Mouse (Mus musculus) small intestine, adult 2 months (tissue): ENCODE data around the gene Ipp. TPM values are rescaled to one million over a fixed set of nuclear protein-coding genes. Genes with fewer than 3 reads are reported as not detected.
A peak's percentile ranks its signal among the peaks of the same experiment; 100 is the strongest.

Experiments used
- H3K27ac ChIP-seq: fragments of 200-500 bp; 2 replicates; pipeline ENCODE4 v1.5.1; 2012; ENCODE audit warnings: low read depth, low read length, control low read depth, inconsistent platforms; ENCODE audit not compliant: insufficient read depth
- H3K27me3 ChIP-seq: fragments of 200-500 bp; 2 replicates; pipeline ENCODE4 v1.6.1; 2012; ENCODE audit warnings: mild to moderate bottlenecking, moderate library complexity, low read length, inconsistent platforms; ENCODE audit not compliant: control insufficient read depth, insufficient read depth
- H3K36me3 ChIP-seq: fragments of 200-500 bp; 2 replicates; pipeline ENCODE4 v1.6.1; 2012; ENCODE audit warnings: mild to moderate bottlenecking, low read length, control low read depth, inconsistent platforms; ENCODE audit not compliant: control insufficient read depth, insufficient read depth
- H3K4me1 ChIP-seq: fragments of 200-500 bp; 2 replicates; pipeline ENCODE4 v1.6.1; 2012; ENCODE audit warnings: low read length, inconsistent platforms, mixed read lengths; ENCODE audit not compliant: control insufficient read depth, insufficient read depth, insufficient read length
- H3K4me3 ChIP-seq: fragments of 200-500 bp; 2 replicates; pipeline ENCODE4 v1.5.1; 2012; ENCODE audit warnings: low read depth, mild to moderate bottlenecking, control low read depth, inconsistent platforms, low read length, moderate library complexity
- CTCF ChIP-seq: fragments of 200-500 bp; IDR thresholded peaks from 2 replicates; pipeline ENCODE4 v1.5.1; 2012; ENCODE audit warnings: low read depth, mild to moderate bottlenecking, control low read depth, inconsistent platforms, low read length, moderate library complexity, mixed read lengths; ENCODE audit not compliant: insufficient replicate concordance, insufficient read length; ENCODE audit errors: extremely low read depth
- POLR2A ChIP-seq: fragments of 200-500 bp; IDR thresholded peaks from 2 replicates; pipeline ENCODE4 v1.6.1; 2012; ENCODE audit warnings: low read depth, mild to moderate bottlenecking, control low read depth, inconsistent platforms, low read length, moderate library complexity
- WGBS: fragments of 180-500 bp; shearing (Covaris S2); methylation state at CpG from one replicate; pipeline ENCODE4 v1.1.7; 2018; 5-methylcytosine and 5-hydroxymethylcytosine counted together
- polyA plus RNA-seq: library from polyadenylated mRNA; depleted of rRNA; stranded (reverse); fragments of >200 nt; gene quantifications from 2 replicates; pipeline ENCODE4 v1.2.3, GENCODE M21; 2012; rRNA removed

Ipp gene
- 0.29 and 1.1 TPM in 2 replicates for polyA plus RNA-seq

DNA sequence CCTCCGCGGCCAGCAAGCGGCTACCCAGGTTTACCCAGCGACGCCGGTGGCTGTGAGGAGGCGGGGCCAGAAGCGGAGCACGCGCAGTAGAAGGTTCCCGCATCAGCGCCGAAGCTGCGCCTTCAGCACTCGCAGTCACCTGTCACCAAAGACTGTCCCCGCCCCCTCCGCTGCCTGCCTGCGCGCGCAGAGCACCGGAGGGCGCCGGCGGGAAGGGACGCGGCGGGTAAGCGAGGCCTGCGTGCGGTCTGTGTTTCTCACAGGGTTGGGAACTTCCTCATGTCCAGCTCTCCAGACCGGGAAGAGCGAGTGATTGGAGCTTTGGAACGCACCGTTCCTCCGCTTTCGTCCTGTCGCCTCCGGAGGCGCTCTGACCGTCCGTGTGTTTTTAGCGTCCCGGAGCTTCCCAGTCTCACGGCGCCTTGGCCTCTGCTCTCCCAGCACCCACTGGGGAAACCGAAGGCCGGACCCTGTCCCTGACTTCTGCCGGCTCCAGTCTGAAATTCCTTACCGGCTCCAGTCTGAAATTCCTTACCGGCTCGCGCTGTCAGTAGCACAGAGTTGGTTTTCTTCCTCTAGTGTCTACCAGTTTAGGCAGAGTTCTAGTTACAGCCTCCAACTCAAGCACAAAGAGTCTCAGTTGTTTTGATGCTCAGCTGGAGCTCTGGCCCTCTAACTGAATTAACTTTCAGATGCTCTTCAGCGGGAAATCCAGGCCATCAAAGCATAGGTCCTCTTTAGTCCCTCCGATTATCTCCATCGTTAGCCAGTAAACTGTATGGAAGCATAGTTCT is at the start of gene Ipp:
Gene Ipp, plus strand, starts transcription at position 125 of the 794 bp plus-strand sequence.
- peak; percentile 24; the same call in 1 of the 2 replicates for TF ChIP-seq CTCF
- peak; percentile 88 for TF ChIP-seq POLR2A
- H3K27ac ChIP-seq = peak within 1 kb of the TSS; percentile 76
- no peaks in the 10 kb centered on the region for H3K27me3 ChIP-seq
- H3K4me1 ChIP-seq = no peaks in the 10 kb centered on the region
- WGBS = under 1% methylated on average over 55 of the region's 55 CpGs
- peak within 1 kb of the TSS; percentile 67 for H3K4me3 ChIP-seq
- H3K36me3 ChIP-seq = peaks cover 2% of the 10 kb centered on the region; the same call in 1 of the 2 replicates

DNA sequence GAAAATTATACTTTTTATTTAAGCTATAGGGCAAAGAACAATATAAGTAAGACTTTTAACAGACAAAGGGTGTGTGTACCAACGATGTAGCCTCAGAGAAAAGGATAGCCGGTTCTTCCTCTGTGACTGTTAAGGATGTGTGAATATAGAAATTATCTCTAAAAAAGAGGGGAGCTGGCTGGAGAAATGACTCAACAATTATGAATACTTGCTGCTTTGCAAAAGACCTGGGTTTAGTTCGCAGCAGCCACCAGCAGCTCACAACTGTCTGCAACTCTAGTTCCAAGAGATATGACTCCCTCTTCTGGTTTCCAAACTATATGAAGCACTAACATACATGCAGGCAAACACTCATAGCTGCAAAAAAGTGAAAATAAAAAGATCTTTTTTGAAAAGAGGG is 45.4 kb upstream of the Ipp start:
- H3K4me1 ChIP-seq = peaks cover 8% of the 10 kb centered on the region; the same call in 1 of the 2 replicates
- H3K36me3 ChIP-seq = no peaks in the 10 kb centered on the region
- no peaks in the 10 kb centered on the region for H3K27me3 ChIP-seq
- WGBS = 91% methylated on average over 3 of the region's 3 CpGs
- no peak for TF ChIP-seq POLR2A
- H3K4me3 ChIP-seq = no peak overlapping the region
- no peak overlapping the region for H3K27ac ChIP-seq

DNA sequence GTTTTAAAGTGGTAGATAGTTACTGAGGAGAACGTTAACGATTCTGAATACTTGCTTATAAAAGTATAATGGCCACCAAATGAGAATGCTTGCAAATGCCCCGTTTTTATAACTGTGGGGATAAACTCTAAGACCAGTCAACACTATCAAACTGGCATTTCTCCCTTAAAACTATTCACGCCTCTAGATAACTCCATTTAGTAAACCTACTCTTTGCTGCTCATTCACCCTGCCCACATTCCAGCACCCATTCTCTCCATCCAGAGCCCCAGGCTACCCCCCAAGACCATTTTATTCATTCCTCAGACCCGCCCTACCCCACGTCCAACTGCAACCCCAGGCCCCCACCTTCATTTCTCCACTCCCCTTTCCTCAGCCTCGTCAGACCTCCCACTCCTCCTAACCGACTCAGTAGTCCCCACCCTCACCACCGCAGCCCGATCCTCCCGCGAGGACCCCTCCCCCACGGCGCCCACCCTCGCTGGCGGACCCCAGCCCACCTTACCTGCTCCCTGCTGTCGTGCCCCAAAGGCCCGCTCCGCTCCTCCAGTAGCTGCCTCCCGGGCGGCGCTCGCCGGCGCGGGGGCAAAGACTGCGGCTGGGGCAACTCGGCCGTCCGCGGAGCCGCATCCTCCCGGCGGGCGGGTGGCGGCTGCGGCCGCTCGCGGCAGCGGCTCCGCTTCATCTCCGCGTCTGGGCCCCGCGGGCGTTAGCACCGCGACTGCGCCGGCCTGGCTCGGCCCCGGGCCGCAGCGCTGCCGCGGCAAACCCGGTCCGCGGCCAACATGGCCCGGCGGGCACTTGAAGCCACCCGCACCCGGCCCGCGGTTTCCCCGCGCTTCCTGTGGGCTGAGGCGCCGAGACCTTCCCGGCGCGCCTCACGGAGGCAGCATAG is 43.9 kb upstream of the Ipp start:
- no peaks in the 10 kb centered on the region for H3K27me3 ChIP-seq
- H3K27ac ChIP-seq = peak overlapping the region; percentile 64
- peaks cover 8% of the 10 kb centered on the region; the same call in 1 of the 2 replicates for H3K4me1 ChIP-seq
- peak overlapping the region; percentile 83 for H3K4me3 ChIP-seq
- no peaks in the 10 kb centered on the region for H3K36me3 ChIP-seq
- TF ChIP-seq POLR2A = no peak
- TF ChIP-seq CTCF = no peak
- WGBS = 1% methylated on average over 74 of the region's 74 CpGs

DNA sequence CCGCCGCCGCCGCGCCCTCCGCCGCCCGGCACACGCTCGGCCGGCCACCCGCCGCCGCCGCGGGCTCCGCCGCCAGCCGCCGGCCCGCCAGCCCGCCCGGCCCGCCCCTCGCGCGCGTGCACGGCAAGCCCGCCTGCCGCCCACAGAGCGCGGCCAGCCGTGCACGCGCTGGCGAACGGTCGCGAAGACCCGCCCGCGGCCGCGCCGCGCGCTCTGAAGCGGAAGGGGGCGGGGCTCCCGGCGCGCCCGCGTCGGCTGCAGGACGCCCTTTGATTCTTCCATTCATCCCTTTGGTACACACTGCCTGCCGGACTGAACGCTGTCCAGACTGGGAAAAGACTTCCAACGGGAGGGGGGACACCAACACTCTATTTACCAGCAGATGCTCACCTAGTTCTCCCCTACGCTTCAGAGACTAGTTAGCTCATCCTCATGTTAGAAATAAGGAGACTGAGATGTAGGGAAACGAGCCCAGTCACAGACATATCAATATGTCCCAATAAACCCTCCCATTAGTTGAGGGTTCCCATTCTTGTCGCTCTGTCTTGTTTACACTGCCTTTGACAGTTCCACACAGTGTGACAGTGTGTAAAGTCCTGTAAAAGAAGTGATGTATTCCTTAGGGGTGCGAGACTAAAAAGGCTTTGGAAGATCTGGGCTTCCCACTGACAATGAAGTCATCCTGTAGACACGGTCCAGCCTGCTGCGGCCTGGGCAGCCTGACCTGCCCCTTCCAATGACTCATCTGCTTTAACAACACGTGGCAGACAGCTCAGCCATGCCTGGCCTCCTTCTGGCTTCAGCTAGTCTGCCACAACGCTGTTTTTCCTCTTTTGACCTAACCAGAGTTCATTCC is 43.0 kb upstream of the Ipp start, which contains the start of gene Mast2:
Gene Mast2, minus strand, starts transcription at position 58 of the 856 bp plus-strand sequence.
- WGBS = 3% methylated on average over 68 of the region's 68 CpGs
- Histone ChIP-seq H3K4me3 (peak within 1 kb of the TSS; percentile 83), H3K27me3 (no peaks in the 10 kb centered on the region), H3K4me1 (peaks cover 8% of the 10 kb centered on the region; the same call in 1 of the 2 replicates), H3K27ac (peak within 1 kb of the TSS; percentile 64), H3K36me3 (no peaks in the 10 kb centered on the region)
- no peak for TF ChIP-seq CTCF
- TF ChIP-seq POLR2A = no peak

DNA sequence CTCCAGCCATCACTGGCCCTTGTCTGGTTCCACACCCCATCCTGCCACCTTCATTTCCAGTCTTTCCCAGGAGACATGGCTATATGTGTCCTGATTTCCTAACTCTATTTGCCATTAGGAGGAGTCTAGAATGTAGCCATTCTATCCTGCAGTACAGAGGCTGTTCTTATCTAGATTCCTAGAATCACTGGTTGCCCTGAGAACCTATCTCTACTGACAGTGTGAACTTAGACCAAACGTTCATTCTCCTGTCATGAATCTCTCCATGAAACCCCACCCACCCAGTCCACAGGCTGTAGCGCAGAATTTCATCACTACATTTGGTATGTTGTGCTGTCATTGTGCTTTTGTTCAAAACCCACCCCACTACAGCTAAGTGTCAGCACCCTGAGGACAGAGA is 26.0 kb upstream of the Ipp start:
- WGBS = 45% methylated on average over 2 of the region's 2 CpGs
- TF ChIP-seq POLR2A (no peak), CTCF (no peak)
- H3K27me3 ChIP-seq = no peaks in the 10 kb centered on the region

DNA sequence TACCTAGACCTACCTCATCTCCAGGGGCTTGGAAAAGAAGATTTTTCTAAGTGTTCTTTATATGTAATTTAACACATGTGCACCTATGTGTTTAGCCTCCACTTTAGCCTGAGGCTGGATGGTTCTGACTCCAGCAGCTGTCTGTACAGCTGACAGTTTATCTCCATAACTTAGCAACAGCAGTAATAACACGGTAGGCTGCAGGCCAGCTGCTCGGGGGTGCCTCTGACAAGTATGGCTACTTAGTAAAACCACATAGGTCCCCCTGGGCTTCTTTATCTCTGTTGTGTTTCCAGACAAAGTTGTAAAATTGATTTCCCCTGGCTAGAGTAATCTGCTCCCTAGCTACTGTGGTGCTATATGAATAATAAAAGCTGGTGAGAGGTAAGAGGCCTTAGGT is 23.9 kb upstream of the Ipp start:
- Histone ChIP-seq H3K36me3 (no peaks in the 10 kb centered on the region), H3K4me3 (no peak overlapping the region), H3K27ac (no peak overlapping the region), H3K4me1 (no peaks in the 10 kb centered on the region; the same call in 1 of the 2 replicates), H3K27me3 (no peaks in the 10 kb centered on the region)
- WGBS = 13% methylated on average over 2 of the region's 2 CpGs
- no peak for TF ChIP-seq CTCF

More for the DNA sequence above, 26.0 kb upstream of the Ipp start:
- Histone ChIP-seq H3K27ac (no peak overlapping the region), H3K4me3 (no peak overlapping the region), H3K36me3 (no peaks in the 10 kb centered on the region), H3K4me1 (no peaks in the 10 kb centered on the region; the same call in 1 of the 2 replicates)
